Mouse (Mus musculus) granulocyte monocyte progenitor cell, adult 5-6 weeks (primary cell): ENCODE results near the gene Scin. TPM values are rescaled to one million over a fixed set of nuclear protein-coding genes. Genes with fewer than 3 reads are reported as not detected.

Experiments
- ATAC-seq: replicated peaks from 2 replicates; pipeline ENCODE4 v1.8.0; 2016; ENCODE audit warnings: mild to moderate bottlenecking, moderate TSS enrichment, inconsistent platforms; ENCODE audit not compliant: poor library complexity, severe bottlenecking
- total RNA-seq, 2 experiments: library from RNA; stranded (forward) in 1 of 2; stranded (reverse) in 1 of 2; fragments of 200-712, 200-1000 nt in 1 of 2; fragments of >200 nt in 1 of 2; fragmentation: Nextera tagmentation in 1 of 2; gene quantifications; 2 replicates each; pipeline ENCODE4 v1.2.3; 2014 to 2017

Scin gene
- total RNA-seq, 2 experiments from 2014 or later: 1.5 to 6.1 TPM

DNA sequence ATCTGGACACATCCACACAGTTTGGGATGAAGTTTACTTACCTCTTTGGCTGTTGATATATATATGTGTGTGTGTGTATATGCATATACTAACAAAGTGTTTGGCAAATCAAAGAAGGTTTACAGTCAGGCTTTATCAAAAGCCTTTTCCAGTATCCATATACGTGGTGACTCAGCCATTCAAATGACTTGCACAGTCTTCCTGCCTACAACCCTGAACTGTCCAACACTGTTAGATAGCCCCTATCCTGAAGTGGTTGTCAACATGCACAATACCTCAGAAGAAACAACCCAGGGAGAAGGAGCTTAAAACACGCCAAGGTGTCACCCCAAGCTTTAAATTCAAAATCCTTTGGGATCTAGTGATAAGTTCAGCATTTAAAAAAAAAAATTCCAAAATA lies 20.4 kb downstream of the Scin start:
- no peak for ATAC-seq

DNA sequence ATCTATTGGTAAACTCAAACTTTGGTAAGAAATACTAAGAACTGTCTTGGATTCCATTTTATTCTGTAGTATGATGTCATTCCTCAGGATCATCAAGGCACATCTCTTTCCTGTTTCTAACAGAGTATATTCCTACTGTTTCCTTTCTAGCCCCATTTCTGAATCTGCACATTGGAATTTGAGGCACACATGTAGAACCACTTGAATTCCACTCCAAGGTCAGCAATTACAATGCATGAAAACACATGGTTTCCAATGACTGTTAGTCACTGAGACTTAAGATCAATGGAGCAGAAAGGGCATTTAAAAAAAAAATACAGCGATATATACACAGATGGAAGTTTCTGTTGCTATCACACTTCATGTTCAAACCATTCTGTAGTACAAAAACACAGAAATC lies 24.8 kb downstream of the Scin start:
- ATAC-seq: no peak

DNA sequence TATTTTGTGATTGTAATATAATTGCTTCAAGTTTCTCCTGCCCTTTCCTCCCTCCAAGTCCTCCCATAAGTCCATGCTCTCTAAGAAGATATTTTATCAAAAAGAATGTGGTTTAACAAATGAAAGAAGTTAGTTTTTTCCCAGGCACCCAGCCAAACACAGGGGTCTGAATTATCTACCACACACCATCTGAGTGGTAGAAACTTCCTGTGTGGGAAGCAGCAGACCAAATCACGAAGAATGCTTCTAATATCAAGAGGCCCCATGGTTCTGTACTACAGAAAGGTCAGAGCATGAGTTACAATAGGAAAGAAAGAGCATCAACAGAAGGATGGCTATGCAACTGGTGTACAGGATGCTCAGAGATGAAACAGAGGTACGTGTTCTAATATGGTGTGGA lies 25.9 kb downstream of the Scin start:
- ATAC-seq: 0 out of 2 replicates have a peak, but pooled peaks have one; percentile 25

DNA sequence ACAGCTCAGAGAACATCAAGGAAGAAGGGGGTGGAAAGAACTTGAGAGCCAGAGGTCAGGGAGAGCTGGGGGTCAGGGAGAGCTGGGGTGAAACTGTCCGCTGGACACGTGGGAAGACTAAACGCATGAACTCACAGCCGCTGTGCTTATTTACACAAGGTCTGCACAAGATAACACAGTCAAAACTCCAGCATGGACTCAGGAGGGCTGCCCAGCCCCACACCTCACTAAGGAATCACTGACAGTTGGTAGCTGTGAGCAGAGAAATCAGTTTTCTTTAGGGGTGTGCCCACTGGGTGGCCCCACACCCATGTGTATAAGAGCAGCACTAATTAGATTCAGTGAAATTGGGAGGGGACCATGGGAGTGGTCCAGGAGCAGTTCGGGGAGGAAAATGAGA lies 27.2 kb downstream of the Scin start:
- ATAC-seq: no peak

DNA sequence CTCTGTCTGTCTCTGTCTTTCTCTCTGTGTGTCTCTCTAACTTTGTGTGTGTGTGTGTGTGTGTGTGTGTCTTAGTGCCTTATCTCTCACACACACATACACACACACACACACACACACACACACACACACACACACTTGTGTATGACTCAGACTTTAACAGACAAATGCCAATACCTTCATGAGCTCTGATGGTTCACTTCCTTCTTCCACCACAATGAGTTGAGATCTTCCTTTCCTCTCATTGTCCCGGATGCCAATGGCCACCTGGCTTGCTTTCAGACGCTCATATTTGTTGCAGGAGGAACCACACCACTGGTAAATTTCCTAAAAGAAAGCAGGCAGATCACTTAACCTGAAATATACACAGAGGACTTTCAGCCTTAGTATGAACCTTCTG lies 29.3 kb downstream of the Scin start:
- peak; percentile 59 for ATAC-seq

DNA sequence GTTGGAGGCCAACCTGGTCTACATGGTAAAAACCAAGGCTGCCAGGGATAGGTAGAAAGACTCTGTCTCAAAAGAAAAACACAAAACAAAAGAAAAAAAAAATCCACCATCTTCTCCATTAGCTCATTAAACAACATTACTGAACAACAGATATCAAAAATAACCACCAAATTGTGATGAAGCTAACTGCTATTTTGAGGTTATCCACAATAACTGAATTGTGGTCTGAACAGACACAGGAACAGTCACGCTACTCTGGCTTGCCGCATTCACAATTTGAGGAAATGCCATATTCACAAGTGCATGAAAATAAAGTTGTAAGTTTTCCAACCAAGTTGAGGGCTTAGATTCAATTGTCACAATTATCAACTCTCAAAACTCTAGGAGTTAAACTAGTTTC lies 31.7 kb downstream of the Scin start:
- ATAC-seq: peak; percentile 71

DNA sequence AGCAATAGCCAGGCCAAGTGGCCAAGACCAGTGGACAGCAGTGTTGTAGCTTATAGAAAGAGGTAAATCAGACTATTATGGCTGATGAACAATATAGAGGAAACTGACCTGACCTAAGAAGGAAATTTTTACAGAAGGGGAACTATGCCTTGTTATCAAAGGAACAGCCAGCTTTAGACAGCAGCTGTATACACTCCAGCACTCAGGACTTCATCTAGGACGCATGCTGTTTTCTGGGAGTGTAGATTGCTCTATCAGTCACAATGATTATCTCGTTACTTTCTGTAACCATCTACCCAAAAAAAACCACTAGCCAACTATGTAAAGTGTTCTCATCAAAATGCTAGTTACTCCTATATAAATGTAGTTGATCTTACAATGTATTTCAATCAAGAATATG lies 34.6 kb downstream of the Scin start:
- no peak for ATAC-seq

DNA sequence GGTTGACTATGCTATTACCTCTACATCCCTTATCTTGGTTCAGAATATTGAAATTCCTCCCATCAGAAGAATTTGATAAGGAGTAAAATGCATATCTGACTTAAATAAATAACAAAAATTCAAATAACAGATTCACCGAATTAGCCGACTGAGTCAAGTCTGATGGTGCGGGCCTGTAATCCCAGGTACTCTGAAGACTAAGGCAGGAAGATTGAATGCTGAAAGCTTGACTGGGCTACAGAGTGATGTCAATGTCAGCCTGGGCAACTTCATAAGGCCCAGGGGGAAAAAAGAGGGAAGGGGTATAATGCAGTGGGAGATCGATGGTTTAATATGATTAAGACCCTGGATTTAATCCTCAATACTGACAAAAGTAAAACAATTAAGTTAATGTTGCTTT lies 36.6 kb downstream of the Scin start:
- no peak for ATAC-seq

DNA sequence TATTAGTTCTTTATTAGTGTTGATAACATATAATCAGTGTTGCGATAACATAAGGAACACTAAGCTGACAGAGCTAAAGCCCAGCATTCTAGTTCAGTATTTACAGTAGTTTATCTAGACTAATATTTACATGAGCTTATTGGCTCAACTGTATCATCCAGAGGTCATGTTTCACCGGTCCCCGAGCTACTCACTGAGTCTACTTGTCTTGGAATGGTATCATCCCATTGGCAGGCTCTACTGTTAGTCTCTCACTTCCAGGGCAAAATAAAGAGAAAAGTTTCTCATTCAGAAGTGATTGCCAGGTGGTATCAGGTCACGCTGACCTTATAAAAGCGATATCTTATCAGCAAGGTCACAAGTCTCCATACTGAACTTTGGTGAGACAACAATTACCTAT lies 37.0 kb downstream of the Scin start:
- ATAC-seq: no peak

DNA sequence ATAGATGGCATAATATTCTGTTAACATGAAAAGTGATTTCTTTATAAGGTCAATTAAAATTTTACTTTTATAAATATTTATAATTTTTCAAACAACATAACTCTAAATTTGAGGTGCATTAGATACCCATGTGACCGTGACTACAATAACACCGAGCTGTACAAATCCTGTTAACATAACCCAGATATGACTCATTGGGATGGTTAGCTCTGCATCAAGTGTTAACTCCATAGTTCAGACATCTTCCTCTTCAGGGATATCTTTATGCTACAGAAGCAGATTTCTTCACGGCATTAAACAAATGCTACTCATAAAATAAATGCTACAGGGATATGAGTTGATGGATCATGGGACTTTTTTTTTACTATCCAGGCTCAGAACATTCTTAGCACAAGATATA lies 37.6 kb downstream of the Scin start:
- no peak for ATAC-seq

DNA sequence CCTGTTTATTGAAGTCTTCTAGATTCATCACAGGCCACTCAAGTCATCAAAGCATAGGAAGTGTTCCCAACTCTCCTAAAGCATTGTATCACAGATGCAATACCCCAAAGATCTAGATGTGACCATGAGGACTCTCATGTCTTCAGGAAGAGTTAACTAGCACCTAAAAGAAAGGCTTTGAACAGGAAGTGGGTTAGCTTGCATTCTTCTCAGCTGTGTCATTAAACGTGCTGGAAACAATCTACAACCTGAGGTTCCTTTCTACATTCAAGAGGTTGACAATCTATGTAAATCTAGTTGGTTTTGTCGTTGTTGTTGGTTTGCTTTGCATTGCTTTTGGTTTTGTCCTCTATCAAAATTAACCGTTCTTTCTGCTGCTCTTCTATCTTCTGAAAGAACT lies 44.0 kb downstream of the Scin start:
- ATAC-seq: no peak

DNA sequence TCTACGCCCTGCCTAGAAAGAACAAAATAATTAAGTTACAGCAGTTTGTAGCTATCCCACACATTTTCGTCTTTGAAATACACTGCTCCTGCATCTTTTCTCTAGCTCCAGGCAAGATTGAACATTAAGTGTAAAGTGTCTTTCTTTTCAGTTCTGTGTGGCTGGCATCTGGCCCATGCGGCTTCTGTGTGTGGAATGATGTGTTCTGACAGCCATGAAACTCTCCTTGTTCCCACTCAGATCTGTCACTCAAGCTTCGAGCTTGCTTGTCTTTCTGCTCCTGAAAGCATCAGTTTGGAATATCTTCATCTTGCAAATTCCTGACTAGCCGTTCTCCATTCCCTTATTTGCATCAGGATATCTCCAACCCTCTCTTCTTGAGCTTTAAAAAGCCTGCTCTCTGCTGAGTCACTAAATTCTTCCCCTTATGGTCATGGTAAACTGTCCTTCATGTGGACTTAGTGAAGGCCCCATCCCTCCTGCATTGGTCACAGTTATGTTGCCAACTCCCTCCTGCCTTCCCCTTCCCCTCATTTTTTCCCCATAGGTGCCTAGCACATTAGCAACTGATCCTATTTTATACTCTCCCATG lies 48.2 kb downstream of the Scin start:
- ATAC-seq: no peak

DNA sequence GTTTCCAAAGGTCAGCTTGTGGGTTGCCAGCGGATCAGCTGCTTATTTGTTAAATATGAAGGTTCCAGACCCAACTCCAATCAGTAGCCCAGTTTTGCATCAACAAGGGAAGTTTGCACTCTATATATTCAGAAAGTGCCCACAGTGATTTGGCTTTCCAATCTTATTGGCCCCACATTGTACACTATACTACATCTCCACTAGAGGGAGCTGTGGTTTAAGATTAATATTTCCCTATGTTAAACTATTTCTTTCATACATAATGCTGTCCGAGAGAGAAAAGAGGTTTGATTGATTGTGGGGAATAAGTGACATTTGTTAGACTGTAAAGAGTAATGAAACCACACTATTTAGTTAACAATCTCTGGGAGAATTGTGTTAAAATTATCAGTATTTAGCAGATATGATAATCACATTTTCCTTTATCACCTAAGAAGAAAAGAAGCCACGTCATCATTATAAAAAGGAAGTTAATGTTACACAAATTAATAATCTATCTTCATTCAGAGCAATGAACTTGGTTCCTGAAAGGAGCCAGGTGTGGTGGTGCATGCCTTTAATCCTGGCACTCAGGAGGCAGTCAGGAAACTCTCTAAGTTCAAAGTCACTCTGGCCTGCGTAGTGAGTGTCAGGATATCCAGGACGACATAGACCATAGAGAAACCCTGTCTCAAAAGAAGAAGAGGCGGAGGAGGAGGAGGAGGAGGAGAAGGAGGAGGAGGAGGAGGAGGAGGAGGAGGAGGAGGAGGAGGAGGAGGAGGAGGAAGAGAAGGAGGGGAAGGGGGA lies 51.4 kb downstream of the Scin start:
- ATAC-seq: peak; percentile 87

DNA sequence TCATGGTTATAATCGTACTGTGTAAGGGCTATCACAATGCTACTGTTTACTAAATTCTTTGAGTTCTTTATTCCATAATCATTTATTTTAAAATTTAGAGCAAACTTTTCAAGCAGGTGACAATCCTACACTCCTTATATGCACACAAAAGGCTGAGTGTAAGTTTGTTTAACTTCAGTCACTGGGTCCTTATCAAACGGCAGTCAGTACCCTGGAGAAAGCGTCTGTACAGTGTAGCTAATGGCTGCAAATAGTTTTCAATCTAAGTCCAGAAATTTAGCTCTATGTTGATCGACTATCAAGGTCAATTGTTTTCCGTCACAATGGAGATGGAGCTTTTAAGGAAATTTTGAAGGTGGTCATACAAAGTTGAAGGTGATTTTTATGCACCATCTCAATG lies 52.0 kb downstream of the Scin start:
- no peak for ATAC-seq

DNA sequence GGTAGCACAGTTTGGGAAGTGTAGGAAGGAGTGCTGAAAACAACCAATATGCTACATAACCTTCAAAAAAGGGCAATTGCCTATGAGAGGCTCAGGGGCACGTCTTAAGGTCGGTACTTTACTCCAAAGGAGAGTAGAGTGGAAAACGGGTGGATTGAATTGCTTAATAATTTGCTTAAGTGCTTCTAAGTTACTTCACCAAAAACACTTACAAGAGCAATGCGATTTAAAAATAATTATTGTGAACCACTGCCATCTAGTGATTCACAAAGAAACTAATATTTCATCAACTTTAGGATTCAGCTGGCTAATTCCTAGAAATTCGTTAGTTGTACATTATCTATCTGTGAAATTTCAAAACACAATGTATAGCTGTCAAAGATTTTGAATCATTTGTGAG lies 60.4 kb downstream of the Scin start:
- no peak for ATAC-seq

DNA sequence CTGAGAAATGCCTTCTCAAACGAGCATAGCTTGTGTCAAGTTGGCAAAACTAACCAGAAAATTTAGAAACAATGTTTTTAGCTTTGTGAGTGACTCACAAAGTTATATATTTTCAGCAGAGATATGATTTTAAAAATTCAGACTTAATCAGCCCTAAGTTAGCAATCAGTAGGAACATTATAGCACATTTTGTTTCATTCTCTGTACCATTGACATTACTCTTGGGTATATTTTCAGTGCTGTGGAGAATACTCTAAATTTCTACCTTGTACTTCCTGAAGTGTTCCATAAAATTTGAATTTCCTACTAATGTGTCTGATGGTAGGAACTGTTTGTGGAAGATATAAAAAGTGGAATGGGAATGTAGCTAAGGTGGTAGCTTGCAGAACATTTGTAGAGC lies 87.0 kb downstream of the Scin start:
- ATAC-seq: no peak

DNA sequence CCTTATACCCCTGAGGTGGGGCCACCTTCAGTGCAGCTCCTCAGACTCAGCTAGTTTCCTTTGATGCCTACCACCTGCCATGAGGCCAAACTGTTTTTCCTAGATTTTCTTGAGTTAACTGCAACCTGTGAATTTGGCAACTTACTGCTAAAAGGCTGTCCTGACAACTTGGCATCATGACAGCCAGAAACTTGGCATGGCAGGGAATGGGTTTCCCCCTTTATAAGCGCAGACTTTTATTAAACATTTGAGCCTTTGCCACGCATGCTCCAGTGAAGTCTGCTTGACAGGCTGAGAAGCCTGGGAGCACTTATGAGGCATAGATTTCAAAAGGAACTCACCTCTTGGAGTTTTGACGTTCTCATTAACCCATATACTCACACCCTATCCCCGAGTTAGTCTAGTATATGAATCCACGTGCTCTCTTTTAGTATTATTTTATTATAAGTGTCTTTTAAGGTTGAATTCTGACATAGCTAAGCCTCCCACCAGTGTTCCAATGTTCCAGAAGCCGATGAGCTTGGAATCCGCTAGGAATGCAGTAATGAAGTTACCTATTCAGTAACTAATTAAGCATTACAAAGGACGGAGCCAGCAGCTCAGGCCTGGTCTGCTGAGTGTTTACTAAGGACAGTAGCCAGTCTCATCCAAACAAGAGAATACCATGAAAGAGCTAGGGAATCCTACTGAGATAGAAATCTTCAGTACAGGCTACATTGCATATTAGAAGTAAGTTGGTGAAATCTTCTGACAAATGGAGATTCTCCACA lies 90.0 kb downstream of the Scin start:
- ATAC-seq: no peak

DNA sequence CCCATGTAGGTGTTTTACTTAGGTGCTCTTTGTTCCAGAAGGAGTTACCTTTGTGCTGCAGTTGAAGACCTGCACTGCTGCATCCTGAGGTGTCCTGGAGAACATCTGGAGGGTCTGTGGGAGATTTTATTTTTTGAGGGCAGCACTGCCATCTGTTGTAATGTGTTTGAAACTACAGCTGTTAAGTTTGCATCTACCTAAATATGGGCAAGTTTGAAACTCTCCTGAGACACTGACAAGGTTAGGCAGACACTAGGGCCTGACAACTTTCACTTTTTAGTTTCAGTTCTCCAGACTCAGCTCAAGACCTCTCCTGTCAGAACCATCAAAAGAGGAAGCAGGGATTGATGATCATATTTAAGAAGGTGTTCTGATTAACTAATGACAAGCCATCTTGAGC lies 94.0 kb downstream of the Scin start:
- peak; percentile 38 for ATAC-seq

DNA sequence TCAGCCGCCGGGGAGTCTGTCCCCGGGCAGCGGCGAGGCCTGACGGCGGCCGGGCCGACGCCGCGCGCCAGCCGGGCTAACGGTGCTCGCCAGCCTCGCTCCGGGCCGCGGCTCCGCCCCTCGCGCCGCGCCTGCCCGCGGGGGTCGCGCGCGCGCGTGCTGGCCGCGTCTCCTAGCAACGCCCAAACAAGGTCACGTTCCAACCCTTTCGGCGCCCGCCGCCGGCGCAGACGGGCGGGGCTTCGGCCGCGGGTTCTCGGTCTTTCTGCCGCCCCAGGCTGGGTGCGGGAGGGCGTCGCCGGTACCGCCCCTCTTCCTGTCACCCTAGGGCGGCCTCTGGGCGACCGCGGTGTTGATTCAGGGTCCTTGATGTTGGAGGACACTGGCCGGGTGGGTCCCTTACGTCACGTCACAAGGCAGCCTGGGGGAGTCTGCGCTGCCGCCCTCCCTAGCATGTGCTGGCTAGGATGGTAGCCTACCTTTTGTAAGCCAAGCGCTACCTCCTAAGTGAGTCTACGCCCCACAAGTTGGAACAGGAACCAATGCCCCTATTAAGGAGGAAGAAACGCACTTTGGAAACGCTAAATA lies 96.1 kb downstream of the Scin start, which contains the start of gene Arl4a:
Gene Arl4a (minus strand): TSS at position 150 of the 588 bp plus-strand sequence.
- peak; percentile 66 for ATAC-seq

DNA sequence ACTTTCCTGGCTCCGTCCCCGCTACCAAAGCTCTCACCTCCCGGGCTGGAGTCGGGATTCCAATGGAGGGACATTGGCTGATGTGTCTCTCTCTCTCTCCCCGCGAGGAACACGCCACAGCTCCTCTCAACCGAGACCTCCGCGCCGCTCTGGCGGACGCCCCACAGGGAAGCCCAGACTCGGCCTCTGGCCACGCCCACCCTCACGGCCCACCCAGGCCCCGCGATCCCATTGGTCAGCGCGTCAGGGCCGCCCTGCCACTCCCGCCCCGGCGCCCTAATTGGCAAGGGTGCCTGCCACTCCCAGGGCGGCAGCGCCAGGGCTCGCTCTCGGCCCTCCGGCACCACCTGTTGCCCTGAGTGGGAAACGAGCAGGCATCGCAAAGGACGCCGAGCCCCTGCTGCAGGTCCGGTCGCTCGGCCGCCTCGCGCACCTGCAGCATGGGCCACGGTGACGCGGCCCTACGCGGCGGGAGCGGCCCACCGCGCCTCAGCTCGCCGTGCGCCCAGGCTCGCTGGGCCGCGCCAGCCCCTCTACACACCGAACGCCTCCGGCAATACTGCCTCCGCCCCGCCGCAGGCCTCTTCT lies 96.7 kb downstream of the Scin start:
- ATAC-seq: peak; percentile 84

DNA sequence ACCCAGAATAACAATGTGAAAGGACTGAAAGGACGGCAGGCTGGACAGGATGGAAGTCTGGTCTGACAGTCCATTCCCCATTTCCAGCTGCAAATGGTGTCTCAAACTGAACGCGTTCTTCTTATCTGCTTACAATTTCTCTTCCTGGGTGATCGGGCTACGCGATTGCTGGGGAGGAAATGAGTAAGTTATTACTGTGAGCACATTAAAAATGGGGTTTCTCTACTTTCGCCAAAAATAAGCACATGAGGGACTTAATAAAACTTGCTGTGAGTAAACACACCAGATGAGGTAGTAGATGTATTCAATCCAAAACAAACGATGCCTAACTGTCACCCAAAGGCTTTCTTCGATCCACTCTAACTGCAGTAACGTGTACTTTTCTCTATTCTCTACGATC lies 97.4 kb downstream of the Scin start:
- no peak for ATAC-seq
